Mouse (Mus musculus) limb, embryonic 12.5 days (tissue): Measurements from ENCODE around the gene Gm5662. TPM values are rescaled to one million over a fixed set of nuclear protein-coding genes. Genes with fewer than 3 reads are reported as not detected.

ENCODE experiments used
- polyA plus RNA-seq: library from polyadenylated mRNA; unstranded; fragments of >200 nt; fragmentation: Nextera tagmentation; extraction: Ambion mirVana; gene quantifications from 2 replicates; pipeline ENCODE4 v1.2.1, GENCODE M21; 2016

The Gm5662 gene
- polyA plus RNA-seq, 1 experiment from 2014 or later, result not detected

Other genes starting within 250 kb of the Gm5662 start
- not detected in 2 replicates for gene Gm2056, start 247.5 kb downstream of the Gm5662 start, polyA plus RNA-seq
- not detected in 2 replicates for gene Gm16368, start 190.8 kb downstream of the Gm5662 start, polyA plus RNA-seq
- gene Gm10436, start 92.4 kb downstream of the Gm5662 start, polyA plus RNA-seq, result not detected in 2 replicates
- not detected in 2 replicates for gene Gm8332, start 24.4 kb downstream of the Gm5662 start, polyA plus RNA-seq
- not detected in 2 replicates for gene Gm5039, start 49.5 kb upstream of the Gm5662 start, polyA plus RNA-seq
- 19.5 and 23.7 TPM in 2 replicates for gene Adck1, start 86.1 kb upstream of the Gm5662 start, polyA plus RNA-seq